Mouse (Mus musculus) brain, embryonic 14.5 days (tissue): ENCODE results near the gene Lmo4.

ENCODE experiments used
- CTCF ChIP-seq: fragments of 200-500 bp; IDR thresholded peaks from 2 replicates; pipeline ENCODE4 v1.5.1; 2012; ENCODE audit warnings: inconsistent platforms, mild to moderate bottlenecking, moderate library complexity, borderline replicate concordance; ENCODE audit not compliant: insufficient read depth, insufficient read length; ENCODE audit errors: extremely low read depth
- POLR2A ChIP-seq: fragments of 200-500 bp; IDR thresholded peaks from 2 replicates; pipeline ENCODE4 v1.6.1; 2012; ENCODE audit warnings: mild to moderate bottlenecking, inconsistent platforms, borderline replicate concordance; ENCODE audit not compliant: poor library complexity, insufficient read depth, insufficient read length, severe bottlenecking; ENCODE audit errors: extremely low read depth

- TF ChIP-seq CTCF = no peak
- TF ChIP-seq POLR2A = no peak
Observed at GRCm38 (mm10) chr3:144155746-144156145, 49.3 kb downstream of the Lmo4 start.
